Mouse (Mus musculus) CD4-positive helper T cell, adult 2 months (primary cell): ENCODE measurements at regions not wholly inside any gene's neighbourhood (a gene's known extent, or its start where the extent isn't known, plus 50 kb on each side); places are given as distances from the start of the nearest gene placed in this dataset.

Experiments
- DNase-seq: peaks from one replicate; pipeline ENCODE4 v3.0.0-alpha.2; 2012; ENCODE audit warnings: low read depth, missing footprints, low spot score

DNA sequence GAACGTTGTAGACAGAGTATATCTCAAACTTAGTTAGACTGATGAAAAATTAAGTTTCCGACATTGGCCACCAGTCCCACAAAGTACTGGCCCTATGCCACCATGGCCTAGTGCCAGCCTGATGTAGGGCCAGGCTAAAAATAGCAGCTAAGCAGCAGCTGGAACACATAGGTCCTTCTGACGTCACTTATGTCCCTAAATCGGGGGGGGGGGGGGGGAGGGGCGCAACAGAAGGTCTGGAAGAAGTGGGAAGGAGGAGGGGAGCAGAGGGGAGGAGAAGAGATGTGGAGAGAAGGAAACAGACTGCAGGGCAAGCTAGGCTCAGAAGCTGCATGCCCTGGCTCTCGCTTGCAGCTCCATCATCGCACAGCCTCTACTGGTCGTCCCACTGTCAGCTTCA is 164.7 kb upstream of the Smim15 start:
- DNase-seq = no peak

DNA sequence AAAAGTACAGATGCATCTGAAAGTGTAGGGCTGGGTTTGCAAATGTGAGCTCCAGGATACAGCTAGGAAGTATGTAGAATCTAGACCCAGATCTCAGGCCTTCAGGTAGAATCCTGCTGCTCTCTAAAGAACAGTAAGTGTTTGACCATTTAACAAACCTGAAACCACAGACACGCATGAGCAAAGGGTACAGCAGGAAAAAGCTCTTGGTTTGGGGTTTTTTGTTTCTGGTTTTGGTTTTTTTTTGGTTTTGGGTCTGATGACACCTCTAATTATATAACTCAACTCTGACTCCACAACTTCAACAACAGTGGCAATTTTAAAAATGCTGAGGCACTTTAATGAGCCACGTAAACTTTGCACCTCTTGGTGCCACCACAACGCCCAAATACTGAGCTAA is 165.3 kb upstream of the Smim15 start:
- DNase-seq = no peak

GRCm38 (mm10) chr13:107873244-107873667 is 171.0 kb upstream of the Smim15 start:
- no peak for DNase-seq

DNA sequence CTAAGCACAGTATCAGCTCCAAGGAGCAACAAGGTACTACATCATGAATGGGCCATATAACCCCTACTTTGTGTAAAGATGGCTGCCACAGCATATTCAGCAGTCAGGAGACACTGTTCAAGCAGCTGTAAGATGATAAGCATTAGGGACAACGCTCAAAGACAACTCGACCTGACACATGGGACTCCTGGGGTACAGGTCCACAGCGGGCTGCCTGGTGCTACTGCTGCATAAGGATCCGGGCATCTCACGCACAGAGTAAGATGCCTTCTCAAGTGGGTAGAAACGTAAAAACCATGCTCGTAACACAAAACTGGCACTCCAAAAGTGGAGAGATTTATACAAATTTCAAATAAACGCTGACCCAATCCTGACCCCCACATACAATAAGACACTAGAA is 171.7 kb upstream of the Smim15 start:
- DNase-seq = no peak

DNA sequence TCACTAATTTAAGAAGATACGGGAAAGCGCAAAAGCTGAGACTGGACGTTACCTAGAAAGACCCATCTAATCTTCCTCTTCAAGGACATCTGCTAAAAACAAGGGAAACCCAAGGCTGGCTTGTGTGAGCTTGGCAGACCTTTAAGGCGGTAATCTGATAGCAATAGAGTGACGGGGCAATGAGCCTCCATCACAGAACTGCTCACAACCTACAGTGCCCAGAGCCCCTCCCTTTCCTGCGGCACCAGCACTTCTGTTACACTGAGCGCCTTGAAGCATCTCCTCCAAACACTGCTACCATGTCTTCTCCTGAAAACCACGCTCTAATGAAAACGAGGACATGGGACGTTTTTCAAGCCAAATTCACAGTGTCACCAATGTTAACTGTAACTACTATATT is 172.1 kb upstream of the Smim15 start:
- DNase-seq = no peak

DNA sequence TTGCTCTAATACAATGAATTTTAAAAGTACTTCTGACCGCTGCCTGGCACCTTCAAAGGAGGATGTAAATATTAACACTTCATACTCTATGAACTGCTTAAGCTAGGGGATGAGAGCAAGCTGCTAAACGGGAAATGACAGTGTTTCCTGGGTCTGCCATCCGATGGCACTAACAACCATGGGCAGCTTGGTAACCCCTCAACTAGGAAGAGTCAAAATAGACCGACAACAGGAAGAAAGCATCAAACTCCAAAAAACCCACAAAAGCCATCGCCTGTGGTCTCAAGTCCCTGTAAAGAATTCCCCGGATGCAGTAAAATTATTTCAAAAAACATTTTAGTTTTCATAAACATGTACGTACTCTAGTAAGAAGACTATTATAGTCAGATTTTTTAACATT is 175.3 kb upstream of the Smim15 start:
- peak; percentile 44 for DNase-seq

DNA sequence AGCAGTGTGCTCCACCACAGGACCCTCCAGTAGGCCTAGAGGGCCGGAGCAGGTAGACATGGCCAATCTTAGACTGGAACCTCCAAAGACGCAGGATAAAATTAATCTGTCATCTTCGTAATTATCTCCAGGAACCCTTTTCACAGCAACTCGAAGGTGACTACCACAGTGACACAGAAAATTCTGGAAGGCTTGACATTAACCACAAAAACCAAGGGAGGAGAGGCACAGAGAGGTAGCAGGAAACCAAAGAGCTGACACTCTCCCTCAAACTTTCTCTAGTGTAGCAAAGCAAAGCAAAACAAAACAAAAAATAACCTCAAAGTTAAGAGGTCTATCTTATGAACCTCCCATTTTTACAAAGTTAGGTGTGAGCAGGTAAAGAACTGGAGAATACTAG is 177.4 kb upstream of the Smim15 start:
- peak; percentile 32 for DNase-seq

- no peak for DNase-seq
These were observed 181.2 kb upstream of the Smim15 start for GRCm38 (mm10) chr13:107862793-107863654.

DNA sequence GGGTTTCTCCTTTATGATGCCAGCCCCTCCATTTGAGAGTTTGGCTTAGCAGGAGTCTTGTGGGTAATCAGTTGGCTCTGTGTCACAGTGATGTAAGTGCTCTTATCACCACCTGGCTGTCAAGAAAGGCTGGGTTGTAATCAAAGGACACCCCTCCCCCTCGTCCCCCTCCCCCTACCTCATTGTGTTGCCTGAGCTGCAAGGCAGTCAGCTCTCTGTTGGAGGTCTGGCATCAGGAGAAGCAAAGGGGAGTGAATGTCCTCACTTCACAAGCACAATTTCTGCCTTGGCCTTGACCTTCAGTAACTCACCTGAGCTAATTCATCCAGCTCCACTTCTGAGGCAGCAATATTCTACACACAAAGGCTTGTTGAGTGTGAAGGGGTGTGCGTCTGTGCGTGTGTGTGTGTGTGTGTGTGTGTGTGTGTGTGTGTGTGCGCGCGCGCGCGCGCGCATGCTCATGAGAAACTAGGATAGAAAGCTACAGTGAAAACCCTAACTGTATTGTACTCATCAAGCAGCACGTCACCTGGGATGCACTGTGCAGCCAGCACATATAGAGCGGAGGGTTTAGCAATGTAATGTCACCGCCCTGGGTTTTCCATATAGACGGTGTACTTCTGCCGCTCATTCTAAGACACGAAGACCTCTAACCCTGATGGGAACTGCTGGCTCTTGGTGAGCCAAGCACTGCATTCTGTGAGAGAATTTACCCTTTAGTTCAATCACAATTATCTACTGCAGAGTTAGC is 182.7 kb upstream of the Smim15 start:
- no peak for DNase-seq

DNA sequence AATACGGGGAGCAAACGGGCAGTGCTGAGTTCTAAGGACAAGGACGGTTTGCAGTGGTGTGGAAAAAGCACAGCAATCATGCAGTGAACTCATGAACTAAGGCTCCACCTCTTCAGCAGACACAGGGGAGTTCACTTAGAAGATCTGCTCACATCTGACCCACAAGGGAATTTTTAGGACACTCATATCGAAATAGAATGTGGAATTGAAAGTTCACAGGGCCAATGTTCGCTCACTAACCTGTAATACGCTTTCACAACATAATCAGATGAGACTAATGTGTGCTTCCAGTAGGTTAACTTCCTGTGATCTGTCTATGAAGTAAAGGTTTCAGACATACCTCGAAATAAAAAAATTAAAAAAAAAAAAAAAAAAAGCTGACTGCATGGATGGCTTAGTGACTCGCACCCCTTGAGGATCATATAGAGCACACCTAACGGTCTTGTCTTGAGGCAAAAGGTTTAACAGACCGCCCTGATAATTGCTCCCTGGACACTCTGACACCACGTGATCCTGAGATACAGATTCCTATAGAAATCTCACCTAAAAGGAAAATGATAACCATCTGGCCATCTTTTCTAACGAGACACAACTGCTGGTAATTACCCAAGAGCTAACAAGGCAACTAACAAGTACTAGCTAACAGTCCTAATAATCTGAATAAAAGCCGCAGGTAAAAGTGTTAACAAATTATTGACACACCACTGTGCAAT is 187.0 kb upstream of the Smim15 start:
- peak; percentile 21 for DNase-seq

DNA sequence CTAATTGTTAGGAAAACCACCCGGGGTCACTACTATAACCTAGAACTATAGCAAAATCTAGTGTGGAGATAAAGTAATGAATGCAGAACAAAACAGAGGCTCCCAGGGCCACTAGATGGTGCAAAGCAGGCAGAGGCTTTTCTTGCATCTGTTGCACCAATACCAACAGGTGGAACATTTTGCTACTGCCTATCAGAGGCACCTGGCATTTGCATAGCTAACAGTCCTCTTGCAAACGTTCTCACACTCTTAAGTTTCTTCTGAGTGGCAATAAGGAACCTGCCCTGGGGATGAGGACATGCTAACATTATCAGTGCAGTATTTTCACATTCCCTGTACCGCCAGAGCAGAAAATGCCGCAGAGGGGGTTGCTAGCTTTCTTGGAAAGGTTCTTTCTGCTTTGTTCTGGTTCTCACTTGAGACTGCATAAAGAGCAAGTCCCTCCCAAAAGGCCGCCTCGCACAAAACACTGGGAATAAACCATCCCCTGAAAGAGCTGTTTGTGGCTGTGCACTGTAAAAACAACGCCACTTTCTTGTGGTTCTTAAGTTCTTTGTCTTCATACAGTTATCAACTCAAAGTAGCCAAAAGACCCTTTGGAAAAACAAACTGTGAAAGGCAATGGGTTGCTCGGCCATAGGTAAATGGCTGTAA is 193.2 kb upstream of the Smim15 start:
- DNase-seq = no peak

DNA sequence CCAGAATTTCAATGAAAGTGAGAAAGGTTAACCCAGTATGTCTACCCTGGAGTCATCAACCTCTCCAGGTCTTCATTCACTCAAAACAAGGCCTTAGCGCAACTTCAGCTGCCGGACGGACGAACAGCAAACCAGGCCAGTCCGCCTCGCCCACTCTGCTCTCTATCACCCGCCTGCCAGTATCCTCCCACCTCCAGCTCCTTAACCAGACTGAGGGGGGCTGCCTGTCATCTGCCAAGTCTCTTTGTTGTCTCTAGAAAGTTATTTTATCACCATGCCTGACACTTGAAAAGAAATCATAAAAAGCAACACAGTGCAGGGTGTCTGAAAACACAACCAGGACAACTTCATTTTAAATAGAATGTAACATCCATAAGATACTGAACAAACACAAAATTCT is 195.4 kb upstream of the Smim15 start:
- no peak for DNase-seq

DNA sequence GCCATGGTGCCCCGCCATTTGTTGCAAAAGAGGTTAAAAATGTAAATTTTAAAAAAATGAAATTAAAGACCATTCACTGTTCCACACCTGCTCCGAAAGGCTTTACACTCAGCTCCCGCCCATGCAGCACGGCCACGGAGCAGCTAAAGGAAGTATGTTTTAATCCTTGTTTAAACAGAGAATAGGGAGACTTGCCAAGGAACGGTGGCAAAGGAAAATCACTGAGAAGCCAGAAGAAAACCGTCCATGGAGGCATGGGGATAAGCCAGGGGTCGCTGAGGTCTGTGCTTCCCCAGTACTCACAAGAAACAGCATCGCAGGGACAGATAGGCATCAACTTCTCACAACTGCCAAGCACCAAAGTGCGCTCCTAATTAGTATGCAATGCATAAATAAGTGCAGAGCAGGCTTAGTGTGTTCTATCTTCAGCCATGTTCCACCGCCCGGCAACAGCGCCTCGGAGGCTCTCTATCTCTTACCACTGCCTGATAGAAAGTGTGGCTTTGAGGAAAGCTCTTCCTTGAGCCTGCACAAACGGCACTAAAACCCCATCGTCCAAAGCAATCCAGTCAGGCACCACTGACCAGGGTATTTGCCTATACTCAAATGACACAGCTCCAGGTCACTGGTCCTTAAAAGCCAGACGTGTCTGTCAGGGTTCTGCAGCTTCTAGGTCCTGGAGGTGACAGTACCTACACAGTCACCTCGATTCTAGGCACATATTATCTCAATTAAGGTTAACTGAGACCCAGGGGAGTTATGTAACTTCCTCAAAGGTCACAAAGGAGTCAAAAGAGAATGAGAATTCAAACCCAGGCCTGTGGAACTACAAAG is 196.8 kb upstream of the Smim15 start:
- DNase-seq = no peak

DNA sequence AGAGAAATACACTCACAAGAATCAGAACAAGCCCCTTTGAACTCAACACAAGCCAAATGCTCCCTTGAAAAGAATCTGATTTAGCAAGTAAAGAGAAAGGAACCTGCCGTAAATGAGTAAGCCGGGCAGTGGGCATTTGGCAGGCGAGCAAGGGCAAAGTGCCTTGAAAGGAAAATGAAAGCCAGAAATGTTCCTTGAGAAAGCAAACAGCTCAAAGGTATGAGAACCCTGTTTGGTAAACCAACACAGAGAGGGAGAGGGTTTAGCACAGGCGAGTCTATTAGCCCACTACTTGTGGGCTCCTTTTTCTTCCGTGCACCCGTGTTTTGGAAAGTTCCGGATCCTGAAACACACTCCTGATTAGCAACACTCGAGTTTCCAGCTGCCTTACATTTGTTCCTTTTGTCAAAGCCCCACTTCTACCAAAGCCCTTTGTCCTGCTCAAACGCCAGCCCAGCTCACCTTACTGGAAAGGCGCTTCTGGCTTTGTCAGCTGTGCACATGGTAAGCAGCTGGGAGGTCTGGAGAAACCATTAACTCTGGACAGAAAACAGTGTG is 197.5 kb upstream of the Smim15 start:
- no peak for DNase-seq

DNA sequence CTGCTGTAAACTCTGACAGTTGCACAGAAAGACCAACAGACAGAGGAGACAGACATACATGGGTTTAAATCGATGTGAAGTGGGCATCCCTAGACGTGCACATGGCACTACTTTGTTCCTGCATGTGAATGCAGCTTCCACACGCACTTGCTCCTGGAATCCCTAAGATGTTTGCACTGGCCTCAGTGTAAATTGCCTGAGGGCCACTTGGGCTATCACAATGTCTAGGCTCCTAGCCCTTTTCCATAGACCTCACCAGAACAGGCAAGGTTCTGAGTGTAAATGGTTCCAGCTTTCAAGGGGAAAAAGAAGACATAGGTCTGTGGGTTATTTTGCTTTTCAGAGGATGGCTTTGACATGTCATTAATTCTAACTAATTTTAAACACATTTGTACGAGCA is 198.4 kb upstream of the Smim15 start:
- no peak for DNase-seq

DNA sequence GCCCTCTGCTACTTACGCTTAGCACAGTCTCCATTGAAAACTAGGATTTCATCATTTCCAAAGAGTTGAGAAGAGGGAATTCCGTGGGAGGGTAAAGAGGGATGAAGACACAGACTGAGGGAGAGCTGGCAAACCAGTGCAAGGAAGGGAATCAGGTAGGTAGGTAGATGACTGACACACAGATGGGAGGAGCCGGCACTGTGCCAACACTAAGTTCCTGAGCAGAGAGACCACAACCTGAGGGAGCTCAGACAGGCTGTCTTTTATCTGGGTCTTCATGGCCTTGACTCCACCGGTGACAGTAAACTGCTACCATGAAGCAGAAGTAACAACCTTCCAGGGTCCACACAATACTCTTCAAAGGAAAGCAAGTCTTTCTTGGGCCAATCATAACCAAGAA is 200.2 kb upstream of the Smim15 start:
- DNase-seq = no peak

DNA sequence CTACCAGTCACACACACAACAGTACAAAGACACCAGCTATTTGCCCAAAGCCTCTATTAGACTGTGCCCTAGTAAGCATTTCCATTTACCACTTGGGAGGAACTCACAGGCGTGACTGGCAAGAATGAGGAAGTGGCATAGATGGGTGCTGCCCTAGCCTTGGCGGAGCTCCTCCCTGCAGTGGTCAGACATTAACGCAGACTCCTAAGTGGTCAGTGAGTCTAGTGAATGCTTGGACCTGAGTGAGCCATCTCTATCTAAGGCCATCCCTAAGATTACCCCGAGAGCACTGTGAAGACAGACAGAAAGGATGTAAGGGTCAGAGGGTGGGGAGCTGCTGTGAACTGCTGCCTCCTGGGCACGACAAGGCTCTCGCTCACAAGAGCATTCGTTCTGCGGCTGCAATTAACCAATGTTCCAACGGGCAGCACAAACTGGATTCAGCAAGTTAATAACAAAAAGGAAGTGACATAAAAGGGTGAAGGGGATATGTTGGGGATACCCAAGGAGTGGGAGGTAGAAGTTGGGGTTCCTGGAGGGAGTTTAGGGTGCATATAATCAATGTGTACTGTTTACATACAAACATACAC is 206.0 kb upstream of the Smim15 start:
- DNase-seq = no peak

- peak; percentile 56 for DNase-seq
These were observed 206.9 kb upstream of the Smim15 start for GRCm38 (mm10) chr13:107837206-107837952.

DNA sequence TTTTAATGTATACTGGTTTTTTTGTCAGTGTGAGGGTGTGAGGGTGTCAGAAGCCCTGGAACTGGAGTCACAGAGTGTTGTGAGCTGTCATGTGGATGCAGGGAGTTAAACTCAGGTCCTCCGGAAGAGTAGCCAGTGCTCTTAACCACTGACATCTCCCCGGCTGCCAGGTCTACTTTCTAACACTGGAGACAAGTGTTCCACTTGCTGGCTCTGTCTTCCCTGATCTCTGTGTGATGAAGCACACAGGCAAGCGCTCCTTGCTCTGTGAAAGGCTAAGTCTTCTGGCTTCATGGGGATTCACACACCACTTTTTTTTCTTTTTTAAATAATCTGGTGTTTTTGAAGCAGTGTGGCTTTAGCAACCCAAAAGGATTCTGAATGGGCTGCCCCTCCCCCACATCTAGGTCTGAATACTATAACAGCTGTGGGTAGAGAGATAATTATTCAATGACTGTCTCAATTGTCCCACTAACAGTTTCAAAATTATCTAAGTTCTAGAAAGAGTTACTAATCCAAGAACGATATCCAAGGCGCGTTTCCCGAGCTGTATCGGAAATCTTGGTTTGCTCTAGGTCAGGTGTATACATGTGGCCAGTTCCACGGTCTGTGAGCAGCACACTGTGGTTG is 208.4 kb upstream of the Smim15 start:
- DNase-seq = no peak
